Mouse (Mus musculus) thymus, postnatal 14 days (tissue): ENCODE data around the gene Ogt.
A peak's percentile ranks its signal among the peaks of the same experiment; 100 is the strongest.

Experiments used
- DNase-seq: peaks from one replicate; pipeline ENCODE4 v3.0.0; 2021

The Ogt gene

GRCm38 (mm10) chrX:101639741-101640166 lies at the start of gene Ogt:
Gene Ogt, plus strand, starts transcription at chrX:101640060.
- peak; percentile 89 for DNase-seq

GRCm38 (mm10) chrX:101616183-101616582 lies 23.7 kb upstream of the Ogt start:
- no peak for DNase-seq

- DNase-seq, result no peak
Measured at GRCm38 (mm10) chrX:101617889-101618288, 22.0 kb upstream of the Ogt start.

- no peak for DNase-seq
Measured at GRCm38 (mm10) chrX:101620317-101620716, 19.5 kb upstream of the Ogt start.

GRCm38 (mm10) chrX:101622539-101622938 lies 17.3 kb upstream of the Ogt start:
- no peak for DNase-seq

GRCm38 (mm10) chrX:101636821-101637525 lies 2.9 kb upstream of the Ogt start:
- no peak for DNase-seq

- DNase-seq, result no peak
Measured at GRCm38 (mm10) chrX:101638856-101639255, 1.0 kb upstream of the Ogt start.

GRCm38 (mm10) chrX:101639306-101639705 lies 554 bp upstream of the Ogt start:
- DNase-seq, result peak; percentile 21

- DNase-seq, result peak; percentile 45
Measured at GRCm38 (mm10) chrX:101640194-101641160, 617 bp downstream of the Ogt start.

- no peak for DNase-seq
Measured at GRCm38 (mm10) chrX:101641161-101641530, 1.3 kb downstream of the Ogt start.

- DNase-seq, result no peak
Measured at GRCm38 (mm10) chrX:101642091-101642490, 2.2 kb downstream of the Ogt start.

GRCm38 (mm10) chrX:101645286-101645685 lies 5.4 kb downstream of the Ogt start:
- DNase-seq, result no peak

- no peak for DNase-seq
Measured at GRCm38 (mm10) chrX:101646621-101647020, 6.8 kb downstream of the Ogt start.

- no peak for DNase-seq
Measured at GRCm38 (mm10) chrX:101695686-101696085, 55.8 kb downstream of the Ogt start.

- DNase-seq, result no peak
Measured at GRCm38 (mm10) chrX:101697537-101697936, 57.7 kb downstream of the Ogt start.

- DNase-seq, result no peak
Measured at GRCm38 (mm10) chrX:101698232-101698631, 58.4 kb downstream of the Ogt start.

GRCm38 (mm10) chrX:101705111-101705510 lies 65.3 kb downstream of the Ogt start:
- DNase-seq, result no peak

- no peak for DNase-seq
Measured at GRCm38 (mm10) chrX:101720401-101720800, 80.5 kb downstream of the Ogt start.

- no peak for DNase-seq
Measured at GRCm38 (mm10) chrX:101730010-101730409, 90.2 kb downstream of the Ogt start.

- no peak for DNase-seq
Measured at GRCm38 (mm10) chrX:101732644-101733043, 92.8 kb downstream of the Ogt start.

GRCm38 (mm10) chrX:101733288-101733687 lies 93.4 kb downstream of the Ogt start:
- no peak for DNase-seq

GRCm38 (mm10) chrX:101733828-101734319 lies 94.0 kb downstream of the Ogt start, which contains the start of gene Cxcr3:
Gene Cxcr3, minus strand, starts transcription at chrX:101734269.
- DNase-seq, result peak; percentile 22
